ENCODE assay signal across 12 mouse cellular contexts in the genomic region with DNA sequence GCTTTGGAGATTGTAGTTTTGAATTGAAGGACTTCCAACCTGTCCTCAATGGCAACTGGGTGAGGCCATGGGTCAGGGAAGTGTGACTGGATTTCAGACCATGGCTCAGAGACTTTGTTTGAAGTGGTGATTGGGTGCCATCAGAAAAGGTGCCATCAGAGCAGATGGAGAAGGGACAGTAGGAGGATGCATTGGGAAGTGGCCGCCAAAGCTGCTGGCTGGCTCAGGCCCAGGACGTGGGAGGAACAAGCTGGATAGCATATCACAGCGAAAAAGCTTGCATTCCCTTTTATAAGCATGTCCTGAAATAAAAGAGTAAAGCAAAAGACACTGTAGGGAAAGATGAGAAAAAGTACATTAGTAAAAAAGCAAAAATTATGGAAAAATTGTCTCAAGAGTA. TPM values are rescaled to one million over a fixed set of nuclear protein-coding genes. Genes with fewer than 3 reads are reported as not detected.
A peak's percentile ranks its signal among the peaks of the same experiment; 100 is the strongest.
DNase-seq lines count a peak whose midpoint lies in the region; ATAC-seq and TF ChIP-seq lines count a peak whose summit lies in the region.
"Had no signal": no experiment of that assay in that cellular context is flagged by ENCODE, and none has a peak within 500 bp of the region (broad histone marks: within the 10 kb centered on the region; RNA-seq: fewer than 3 reads in every experiment).

No protein-coding gene starts in this region.

- WGBS in heart, adult 2 months: 59% methylated on average over 3 of the region's 3 CpGs
- 87% methylated on average over 3 of the region's 3 CpGs for WGBS in thymus, adult 2 months
- WGBS in heart, embryonic 12.5 days: 74% methylated on average over 3 of the region's 3 CpGs

- no peak for TF ChIP-seq POLR2A in heart, adult 2 months (IDR thresholded peaks at IDR 0.05; ENCODE audit: insufficient read depth, low read depth, low read length)
- TF ChIP-seq POLR2A in thymus, adult 2 months (IDR thresholded peaks at IDR 0.05; ENCODE audit: control insufficient read depth, extremely low read depth, insufficient read depth, low read length, poor library complexity): no peak

- H3K9me3 ChIP-seq in heart, embryonic 12.5 days (replicated peaks): peaks cover 4% of the 10 kb centered on the region; the same call in 1 of the 2 replicates
- H3K9me3 ChIP-seq: forebrain, embryonic 12.5 days; midbrain, embryonic 15.5 days had no signal

- no peak for TF ChIP-seq EP300 in heart, adult 2 months (IDR thresholded peaks at IDR 0.05; ENCODE audit: insufficient read depth, low read depth, low read length)

- H3K4me3 ChIP-seq in heart, adult 2 months: no peak overlapping the region
- no peak overlapping the region for H3K4me3 ChIP-seq in thymus, adult 2 months (ENCODE audit: control insufficient read depth, insufficient read depth, low read length)
- H3K4me3 ChIP-seq in heart, embryonic 12.5 days: no peak overlapping the region
- H3K4me3 ChIP-seq: forebrain, embryonic 12.5 days; midbrain, embryonic 15.5 days had no signal

- no peak overlapping the region for H3K4me2 ChIP-seq in heart, embryonic 12.5 days
- H3K4me2 ChIP-seq: forebrain, embryonic 12.5 days; midbrain, embryonic 15.5 days had no signal

- no peak overlapping the region for H3K9ac ChIP-seq in heart, adult 2 months (ENCODE audit: low read depth, low read length)
- H3K9ac ChIP-seq in heart, embryonic 12.5 days: no peak overlapping the region
- H3K9ac ChIP-seq: forebrain, embryonic 12.5 days; midbrain, embryonic 15.5 days had no signal

- TF ChIP-seq CTCF in heart, adult 2 months (IDR thresholded peaks at IDR 0.05): no peak
- no peak for TF ChIP-seq CTCF in thymus, adult 2 months (IDR thresholded peaks at IDR 0.05; ENCODE audit: borderline replicate concordance, control insufficient read depth, extremely low read depth, insufficient read depth, low read length, poor library complexity)

- H3K36me3 ChIP-seq in heart, adult 2 months (ENCODE audit: control insufficient read depth, insufficient read depth, low read length): no peaks in the 10 kb centered on the region
- H3K36me3 ChIP-seq in thymus, adult 2 months (ENCODE audit: control insufficient read depth, insufficient read depth, low read length): no peaks in the 10 kb centered on the region
- no peaks in the 10 kb centered on the region for H3K36me3 ChIP-seq in heart, embryonic 12.5 days
- H3K36me3 ChIP-seq: forebrain, embryonic 12.5 days; midbrain, embryonic 15.5 days had no signal

- H3K27me3 ChIP-seq in heart, adult 2 months (ENCODE audit: control insufficient read depth, insufficient read depth, low read length): no peaks in the 10 kb centered on the region
- H3K27me3 ChIP-seq in thymus, adult 2 months (ENCODE audit: control insufficient read depth, insufficient read depth, low read length): no peaks in the 10 kb centered on the region
- no peaks in the 10 kb centered on the region for H3K27me3 ChIP-seq in heart, embryonic 12.5 days (replicated peaks)
- H3K27me3 ChIP-seq: forebrain, embryonic 12.5 days; midbrain, embryonic 15.5 days had no signal

- no peaks in the 10 kb centered on the region for H3K79me2 ChIP-seq in heart, adult 2 months (replicated peaks; ENCODE audit: control insufficient read depth, insufficient read depth, low read length)

- no peaks in the 10 kb centered on the region for H3K4me1 ChIP-seq in heart, adult 2 months (ENCODE audit: control insufficient read depth, insufficient read depth, low read length)
- no peaks in the 10 kb centered on the region for H3K4me1 ChIP-seq in thymus, adult 2 months (replicated peaks; ENCODE audit: control insufficient read depth, insufficient read depth, low read length)
- H3K4me1 ChIP-seq in heart, embryonic 12.5 days (replicated peaks): no peaks in the 10 kb centered on the region
- H3K4me1 ChIP-seq: forebrain, embryonic 12.5 days; midbrain, embryonic 15.5 days had no signal

- peak; percentile 16 for DNase-seq in heart, postnatal 4 days
- no peak for DNase-seq in heart, adult 2 months
- peak; percentile 80 for DNase-seq in layer of hippocampus, adult 9-10 months (ENCODE audit: low spot score)
- peak; percentile 80 to 98 for DNase-seq in left cerebral cortex, postnatal 25 days (ENCODE audit: low spot score in 2 of 2)
- no peak for DNase-seq in thymus, adult 2 months
- DNase-seq: kidney, adult 9 months; lung, postnatal 10 days had no signal

- intact Hi-C loops in heart, adult 2 months (cut with DNase I): no loop called here
- intact Hi-C loops in left cerebral cortex, postnatal 25 days (cut with DNase I): loop anchor here (1.0 to 5.0 kb wide), 4 partner anchors 17 to 434 kb away; a partner anchor contains a TSS

- H3K27ac ChIP-seq in heart, adult 2 months: no peak overlapping the region
- no peak overlapping the region for H3K27ac ChIP-seq in thymus, adult 2 months (ENCODE audit: control insufficient read depth, insufficient read depth, low read length)
- H3K27ac ChIP-seq in heart, embryonic 12.5 days (ENCODE audit: poor library complexity, severe bottlenecking): no peak overlapping the region
- H3K27ac ChIP-seq: forebrain, embryonic 12.5 days; midbrain, embryonic 15.5 days had no signal

- ATAC-seq in erythroid progenitor cell, adult 5-6 weeks (replicated peaks; ENCODE audit: low FRiP score, poor library complexity, severe bottlenecking): no peak
- no peak for ATAC-seq in erythroblast, adult 5-6 weeks (replicated peaks; ENCODE audit: low FRiP score, poor library complexity, severe bottlenecking)
- ATAC-seq in heart, embryonic 12.5 days (ENCODE audit: insufficient number of reproducible peaks, low FRiP score): no peak
- ATAC-seq: midbrain, embryonic 15.5 days had no signal

RNA-seq across cellular contexts. Expression of a gene that starts 16.9 kb away (rescaled TPM):
- total RNA-seq in heart, postnatal 4 days (2021): 10 to 100 TPM; 28.8 TPM
- 10 to 100 TPM; 39.7 to 49.0 TPM for total RNA-seq in heart, adult 2 months (2021)
- 26.0 and 36.8 TPM in 2 replicates for polyA plus RNA-seq in heart, adult 2 months (2012; rRNA removed)
- total RNA-seq in left cerebral cortex, postnatal 25 days (2021): 100 to 1,000 TPM; 130 to 137 TPM
- total RNA-seq in erythroid progenitor cell, adult 5-6 weeks (2015; ENCODE audit: low replicate concordance): 11.3 and 13.7 TPM in 2 replicates
- 2.8 and 4.8 TPM in 2 replicates for total RNA-seq in erythroid progenitor cell, adult 5-6 weeks (2017; ENCODE audit: low replicate concordance)
- 2.1 and 8.2 TPM in 2 replicates for total RNA-seq in erythroblast, adult 5-6 weeks (2015; ENCODE audit: low replicate concordance)
- total RNA-seq in erythroblast, adult 5-6 weeks (2017; ENCODE audit: low replicate concordance): 5.8 and 5.9 TPM in 2 replicates
- 15.1 and 18.5 TPM in 2 replicates for polyA plus RNA-seq in thymus, adult 2 months (2012; rRNA removed)
- 24.1 and 28.9 TPM in 2 replicates for polyA plus RNA-seq in heart, embryonic 12.5 days (2016; fragmentation: Nextera tagmentation; extraction: Ambion mirVana)

Comparison
In these comparisons a context has a peak if more than half of its experiments do, and no peak if none do; other contexts are left out.
1. DNase-seq: peak in heart, postnatal 4 days (single experiment), layer of hippocampus, adult 9-10 months (single experiment) and left cerebral cortex, postnatal 25 days (2 of 2); none in heart, adult 2 months (0 of 2) and thymus, adult 2 months (single experiment).